Mouse (Mus musculus): ENCODE measurements around the gene Lyrm9. TPM values are rescaled to one million over a fixed set of nuclear protein-coding genes. Genes with fewer than 3 reads are reported as not detected.
"Not testable (repeated sequence)": the region's sequence is repeated elsewhere in the genome, so short reads cannot be mapped to it uniquely, and the experiment has no call there.

Lyrm9 gene
- polyA plus RNA-seq, 1 experiment from 2014 or later: 16.6 TPM

DNA sequence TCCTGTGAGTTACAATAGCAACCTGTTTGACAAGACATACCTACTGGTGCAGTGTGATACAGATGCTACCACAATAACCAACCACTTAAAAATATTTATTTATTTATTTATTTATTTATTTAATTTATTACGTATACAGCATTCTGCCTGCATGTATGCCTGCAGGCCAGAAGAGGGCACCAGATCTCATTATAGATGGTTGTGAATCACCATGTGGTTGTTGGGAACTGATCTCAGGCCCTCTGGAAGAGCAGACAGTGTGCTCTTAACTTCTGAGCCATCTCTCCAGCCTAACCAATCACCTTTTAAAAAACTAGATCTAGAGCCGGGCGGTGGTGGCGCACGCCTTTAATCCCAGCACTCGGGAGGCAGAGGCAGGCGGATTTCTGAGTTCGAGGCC, 42.8 kb downstream of the Lyrm9 start:
- not testable (repeated sequence) for ATAC-seq (ENCODE audit: low FRiP score); H3K36me3 ChIP-seq (ENCODE audit: control insufficient read depth, insufficient read depth, low read length); DNase-seq (ENCODE audit: low spot score); H3K27me3 ChIP-seq (ENCODE audit: control insufficient read depth, insufficient read depth, low read length); H3K4me3 ChIP-seq (ENCODE audit: low read depth, low read length); H3K9me3 ChIP-seq (ENCODE audit: control insufficient read depth, low read length); H3K4me2 ChIP-seq (replicated peaks; ENCODE audit: low read depth, low read length); H3K4me1 ChIP-seq (replicated peaks; ENCODE audit: control insufficient read depth, insufficient read depth, low read length); H3K9ac ChIP-seq (ENCODE audit: low read depth, low read length); H3K27ac ChIP-seq (ENCODE audit: low read depth, low read length)
- WGBS: 99% methylated on average over 8 of the region's 8 CpGs

DNA sequence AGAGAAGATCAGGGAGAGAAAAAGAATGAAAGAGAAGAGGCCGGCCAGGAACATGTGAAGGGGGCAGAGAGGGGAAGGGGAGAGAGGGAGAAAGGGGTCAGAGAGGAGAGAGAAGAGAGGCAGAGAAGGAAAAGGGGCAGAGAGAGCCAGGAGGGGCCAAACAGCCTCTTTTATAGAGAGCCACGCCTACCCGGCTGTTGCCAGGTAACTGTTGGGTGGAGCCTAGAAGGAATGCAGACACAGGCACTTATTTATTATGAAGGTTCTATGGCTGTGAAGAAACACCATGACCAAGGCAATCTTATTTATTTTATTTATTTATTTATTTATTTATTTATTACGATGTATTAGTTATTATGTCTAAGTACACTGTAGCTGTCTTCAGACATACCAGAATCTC, 44.5 kb downstream of the Lyrm9 start:
- H3K9me3 ChIP-seq (ENCODE audit: control insufficient read depth, low read length): no peaks in the 10 kb centered on the region
- H3K4me2 ChIP-seq (replicated peaks; ENCODE audit: low read depth, low read length): no peak overlapping the region
- no peak overlapping the region for H3K9ac ChIP-seq (ENCODE audit: low read depth, low read length)
- no peaks in the 10 kb centered on the region for H3K36me3 ChIP-seq (ENCODE audit: control insufficient read depth, insufficient read depth, low read length)
- no peaks in the 10 kb centered on the region for H3K27me3 ChIP-seq (ENCODE audit: control insufficient read depth, insufficient read depth, low read length)
- WGBS: 83% methylated on average over 4 of the region's 4 CpGs
- H3K4me3 ChIP-seq (ENCODE audit: low read depth, low read length): no peak overlapping the region
- no peak for ATAC-seq (ENCODE audit: low FRiP score)
- no peak overlapping the region for H3K27ac ChIP-seq (ENCODE audit: low read depth, low read length)
- no peak for DNase-seq (ENCODE audit: low spot score)
- no peaks in the 10 kb centered on the region for H3K4me1 ChIP-seq (replicated peaks; ENCODE audit: control insufficient read depth, insufficient read depth, low read length)

DNA sequence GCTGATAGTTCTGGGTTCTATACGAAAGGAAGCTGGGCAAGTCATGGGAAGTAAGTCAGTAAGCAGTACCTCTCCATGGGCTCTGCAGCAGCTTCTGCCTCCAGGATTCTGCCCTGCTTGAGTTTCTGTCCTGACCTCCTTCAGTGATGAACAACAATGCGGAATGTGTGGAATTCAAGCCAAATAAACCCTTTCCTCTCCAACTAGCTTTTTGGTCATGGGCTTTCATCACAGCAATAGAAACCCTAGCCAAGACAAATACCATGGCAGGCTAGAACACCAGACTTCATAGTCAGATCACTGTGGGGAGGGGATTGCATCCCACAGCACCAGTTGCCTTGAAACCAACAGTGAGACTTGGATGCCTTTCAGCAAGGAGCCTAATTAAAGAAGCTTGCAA, 46.4 kb downstream of the Lyrm9 start:
- no peaks in the 10 kb centered on the region for H3K27me3 ChIP-seq (ENCODE audit: control insufficient read depth, insufficient read depth, low read length)
- no peak overlapping the region for H3K4me3 ChIP-seq (ENCODE audit: low read depth, low read length)
- DNase-seq (ENCODE audit: low spot score) (no peak), ATAC-seq (ENCODE audit: low FRiP score) (no peak)
- no peak overlapping the region for H3K4me2 ChIP-seq (replicated peaks; ENCODE audit: low read depth, low read length)
- H3K4me1 ChIP-seq (replicated peaks; ENCODE audit: control insufficient read depth, insufficient read depth, low read length): no peaks in the 10 kb centered on the region
- H3K36me3 ChIP-seq (ENCODE audit: control insufficient read depth, insufficient read depth, low read length): no peaks in the 10 kb centered on the region
- H3K9me3 ChIP-seq (ENCODE audit: control insufficient read depth, low read length): no peaks in the 10 kb centered on the region
- H3K9ac ChIP-seq (ENCODE audit: low read depth, low read length): no peak overlapping the region
- no peak overlapping the region for H3K27ac ChIP-seq (ENCODE audit: low read depth, low read length)
- WGBS: 60% methylated on average over 2 of the region's 2 CpGs

DNA sequence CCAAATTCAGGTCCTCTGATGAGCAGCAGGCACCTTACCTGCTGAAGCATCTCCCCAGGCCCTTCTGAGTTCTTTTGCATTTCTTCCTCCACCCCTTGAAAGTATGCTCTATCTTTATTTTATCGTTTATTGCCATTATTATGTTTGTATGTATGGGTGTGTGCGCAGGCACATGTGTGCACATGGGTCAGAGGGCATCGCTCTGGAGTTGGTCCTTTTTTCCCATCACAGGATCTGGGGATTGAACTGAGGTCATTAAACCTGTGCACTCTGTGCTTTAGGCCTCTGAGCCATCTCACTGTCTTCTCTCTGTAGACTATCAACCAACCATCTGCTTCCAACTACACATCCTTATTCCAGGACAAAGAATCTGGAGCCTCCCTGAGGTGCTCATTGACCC, 53.3 kb downstream of the Lyrm9 start:
- no peaks in the 10 kb centered on the region for H3K36me3 ChIP-seq (ENCODE audit: control insufficient read depth, insufficient read depth, low read length)
- 88% methylated on average over 3 of the region's 3 CpGs for WGBS
- DNase-seq (ENCODE audit: low spot score) (no peak), ATAC-seq (ENCODE audit: low FRiP score) (no peak)
- H3K9me3 ChIP-seq (ENCODE audit: control insufficient read depth, low read length): no peaks in the 10 kb centered on the region
- H3K27me3 ChIP-seq (ENCODE audit: control insufficient read depth, insufficient read depth, low read length): no peaks in the 10 kb centered on the region
- no peak overlapping the region for H3K4me3 ChIP-seq (ENCODE audit: low read depth, low read length)
- no peak overlapping the region for H3K27ac ChIP-seq (ENCODE audit: low read depth, low read length)
- H3K4me2 ChIP-seq (replicated peaks; ENCODE audit: low read depth, low read length): no peak overlapping the region
- no peaks in the 10 kb centered on the region for H3K4me1 ChIP-seq (replicated peaks; ENCODE audit: control insufficient read depth, insufficient read depth, low read length)
- H3K9ac ChIP-seq (ENCODE audit: low read depth, low read length): no peak overlapping the region

DNA sequence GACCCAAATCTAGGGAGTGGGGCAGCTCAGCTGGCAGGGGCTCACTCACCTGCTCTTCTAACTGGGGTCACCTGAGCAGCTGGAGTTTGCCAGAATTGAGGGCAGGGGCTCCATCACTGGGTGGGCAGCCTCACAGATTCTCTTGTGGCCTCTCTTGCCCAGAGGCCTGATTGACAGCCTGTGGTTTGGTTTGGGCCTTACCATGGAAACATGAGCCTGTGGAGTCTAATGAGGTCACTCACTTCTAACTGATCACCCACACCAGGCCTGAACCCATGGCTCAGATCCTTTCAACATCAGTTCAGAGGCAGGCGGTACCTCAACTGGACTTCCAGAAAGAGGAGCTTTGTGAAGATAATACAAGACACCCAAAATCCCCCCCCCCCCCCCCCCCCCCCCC, 60.3 kb downstream of the Lyrm9 start:
- Histone ChIP-seq H3K27me3 (ENCODE audit: control insufficient read depth, insufficient read depth, low read length) (no peaks in the 10 kb centered on the region), H3K27ac (ENCODE audit: low read depth, low read length) (peak overlapping the region; percentile 70), H3K36me3 (ENCODE audit: control insufficient read depth, insufficient read depth, low read length) (no peaks in the 10 kb centered on the region), H3K9me3 (ENCODE audit: control insufficient read depth, low read length) (no peaks in the 10 kb centered on the region), H3K9ac (ENCODE audit: low read depth, low read length) (no peak overlapping the region), H3K4me2 (replicated peaks; ENCODE audit: low read depth, low read length) (no peak overlapping the region), H3K4me3 (ENCODE audit: low read depth, low read length) (no peak overlapping the region), H3K4me1 (replicated peaks; ENCODE audit: control insufficient read depth, insufficient read depth, low read length) (0 out of 2 replicates have a peak, but pooled peaks cover 5% of the 10 kb centered on the region)
- WGBS: 25% methylated on average over 1 of the region's 1 CpGs
- peak; percentile 42 for DNase-seq (ENCODE audit: low spot score)
- no peak for ATAC-seq (ENCODE audit: low FRiP score)

DNA sequence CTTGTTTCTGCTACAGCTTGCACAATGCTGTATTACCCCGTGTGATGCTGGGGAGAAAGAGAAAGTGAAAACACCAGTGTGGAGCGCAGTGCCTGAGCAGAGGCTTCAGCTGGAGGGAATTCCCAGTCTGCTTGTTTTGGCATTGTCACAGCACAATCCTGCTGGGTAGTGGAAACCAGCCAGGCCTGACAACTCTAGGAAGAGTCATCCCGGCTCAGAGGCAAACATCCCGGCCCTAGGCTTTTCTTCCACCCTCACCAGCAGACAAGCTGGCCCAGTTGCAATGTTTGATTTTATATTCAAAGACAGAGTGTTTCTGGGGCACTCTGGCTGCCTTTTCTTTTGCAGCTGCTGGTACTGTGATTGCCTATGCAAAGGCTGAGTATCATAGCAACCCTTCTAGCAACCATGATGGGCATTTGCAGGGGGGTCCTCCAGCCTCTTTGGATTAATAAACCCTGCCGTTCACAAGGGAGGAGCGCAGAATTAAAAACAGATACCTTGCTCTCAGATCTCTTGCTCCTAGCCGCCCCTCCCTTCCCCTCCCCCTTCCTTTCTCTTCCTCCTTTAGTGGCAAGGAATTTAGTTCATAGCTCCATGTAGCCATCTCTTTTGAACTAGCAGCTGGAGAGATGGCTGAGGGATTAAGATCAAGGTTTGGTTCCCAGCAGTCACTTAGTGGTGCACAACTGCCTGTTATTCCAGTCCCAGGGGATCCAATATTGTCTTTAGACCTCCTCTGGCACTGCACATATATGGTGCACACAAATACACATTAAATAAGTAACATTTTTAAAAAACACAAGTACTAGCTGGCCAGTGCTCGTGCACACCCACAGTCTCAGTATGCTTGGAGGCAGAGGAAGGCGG, 61.0 kb downstream of the Lyrm9 start:
- ATAC-seq (ENCODE audit: low FRiP score) (peak; percentile 53), DNase-seq (ENCODE audit: low spot score) (peak; percentile 58)
- H3K4me2 ChIP-seq (replicated peaks; ENCODE audit: low read depth, low read length): 0 out of 2 replicates have a peak overlapping the region, but pooled peaks have one; percentile 14
- no peaks in the 10 kb centered on the region for H3K27me3 ChIP-seq (ENCODE audit: control insufficient read depth, insufficient read depth, low read length)
- H3K9ac ChIP-seq (ENCODE audit: low read depth, low read length): 0 out of 2 replicates have a peak overlapping the region, but pooled peaks have one; percentile 24
- WGBS: 25% methylated on average over 9 of the region's 9 CpGs
- H3K4me1 ChIP-seq (replicated peaks; ENCODE audit: control insufficient read depth, insufficient read depth, low read length): 0 out of 2 replicates have a peak, but pooled peaks cover 5% of the 10 kb centered on the region
- no peak overlapping the region for H3K4me3 ChIP-seq (ENCODE audit: low read depth, low read length)
- peak overlapping the region; percentile 70 for H3K27ac ChIP-seq (ENCODE audit: low read depth, low read length)
- H3K36me3 ChIP-seq (ENCODE audit: control insufficient read depth, insufficient read depth, low read length): no peaks in the 10 kb centered on the region
- no peaks in the 10 kb centered on the region for H3K9me3 ChIP-seq (ENCODE audit: control insufficient read depth, low read length)

DNA sequence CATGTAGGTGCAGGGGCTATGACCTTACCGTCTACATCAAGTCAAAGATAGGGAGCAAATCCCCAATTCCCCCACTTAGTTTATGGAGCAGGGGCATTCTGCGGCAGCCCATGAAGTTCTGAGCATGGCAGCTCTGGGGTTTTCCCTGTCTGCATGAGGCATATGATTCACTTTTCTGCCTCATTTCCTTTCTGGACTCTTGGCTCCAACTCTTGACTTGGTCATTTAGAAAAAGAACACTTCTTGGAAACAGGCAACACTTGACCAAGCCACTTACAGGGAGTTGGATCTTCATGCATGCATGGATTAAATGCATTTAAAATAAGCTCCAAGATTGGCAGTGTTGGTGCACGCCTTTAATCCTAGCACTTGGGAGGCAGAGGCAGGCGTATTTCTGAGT, 62.8 kb downstream of the Lyrm9 start:
- 84% methylated on average over 4 of the region's 4 CpGs for WGBS
- no peak for DNase-seq (ENCODE audit: low spot score)
- no peak overlapping the region for H3K9ac ChIP-seq (ENCODE audit: low read depth, low read length)
- H3K27me3 ChIP-seq (ENCODE audit: control insufficient read depth, insufficient read depth, low read length): no peaks in the 10 kb centered on the region
- H3K4me3 ChIP-seq (ENCODE audit: low read depth, low read length): no peak overlapping the region
- H3K27ac ChIP-seq (ENCODE audit: low read depth, low read length): no peak overlapping the region
- no peaks in the 10 kb centered on the region for H3K36me3 ChIP-seq (ENCODE audit: control insufficient read depth, insufficient read depth, low read length)
- no peak for ATAC-seq (ENCODE audit: low FRiP score)
- H3K4me2 ChIP-seq (replicated peaks; ENCODE audit: low read depth, low read length): no peak overlapping the region
- H3K4me1 ChIP-seq (replicated peaks; ENCODE audit: control insufficient read depth, insufficient read depth, low read length): 0 out of 2 replicates have a peak, but pooled peaks cover 5% of the 10 kb centered on the region
- H3K9me3 ChIP-seq (ENCODE audit: control insufficient read depth, low read length): no peaks in the 10 kb centered on the region
